In the genomic region with DNA sequence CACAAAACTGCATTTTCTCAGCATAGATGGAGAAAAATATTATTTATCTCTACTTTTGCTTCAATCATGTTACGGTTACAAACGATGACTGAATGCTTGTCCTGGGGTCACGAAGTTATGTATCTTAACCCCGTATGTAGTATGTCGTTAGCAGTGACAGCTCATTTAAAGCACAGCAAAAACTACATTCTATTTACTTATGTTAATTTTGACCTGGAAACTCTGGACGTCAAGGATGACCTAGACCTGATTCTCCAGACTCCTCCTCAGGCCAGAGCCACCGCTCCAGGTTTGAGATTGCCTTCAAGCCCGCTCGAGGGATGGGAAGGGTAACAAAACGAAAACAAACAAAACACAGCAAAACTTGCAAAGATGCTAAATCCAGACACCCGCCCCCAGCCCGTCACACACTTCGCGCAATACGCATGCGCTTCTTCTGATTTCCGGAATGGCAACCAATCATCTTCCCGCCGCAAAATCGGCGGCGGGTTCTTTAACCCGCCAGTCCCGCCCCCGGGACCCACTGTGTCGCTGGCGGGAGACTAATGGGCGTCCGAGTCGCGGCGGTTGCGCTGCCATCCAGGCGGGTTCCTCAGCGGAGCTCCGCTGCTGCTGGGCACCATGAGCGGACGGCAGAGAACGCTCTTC, we compare ENCODE assay signal across 8 mouse cellular contexts. TPM values are rescaled to one million over a fixed set of nuclear protein-coding genes. Genes with fewer than 3 reads are reported as not detected.
DNase-seq lines count a peak whose midpoint lies in the region; ATAC-seq lines count a peak whose summit lies in the region.

Fancm (plus strand) TSS at position 519 of the 648 bp plus-strand sequence.

- H3K27ac ChIP-seq in hindbrain, embryonic 14.5 days, result peak within 1 kb of the TSS; percentile 97

- H3K9me3 ChIP-seq in hindbrain, embryonic 14.5 days (ENCODE audit: control insufficient read depth, low read length), result no peaks in the 10 kb centered on the region

- H3K4me1 ChIP-seq in hindbrain, embryonic 14.5 days (replicated peaks; ENCODE audit: control insufficient read depth, insufficient read depth, low read length), result peaks cover 38% of the 10 kb centered on the region

- peak within 1 kb of the TSS; percentile 94 for H3K9ac ChIP-seq in hindbrain, embryonic 14.5 days

- peak within 1 kb of the TSS; percentile 90 for H3K4me2 ChIP-seq in hindbrain, embryonic 14.5 days (replicated peaks)

- peak; percentile 94 for DNase-seq in R1 (ENCODE audit: low read depth, low spot score)
- DNase-seq in cerebellum, postnatal 25 days, result peak; percentile 90 to 92
- DNase-seq in frontal cortex, postnatal 25 days (ENCODE audit: low spot score in 2 of 2), result peak; percentile 75 to 87
- DNase-seq in hindbrain, embryonic 14.5 days (ENCODE audit: low spot score), result peak; percentile 97
- DNase-seq in layer of hippocampus, postnatal 36 days, result peak; percentile 90 to 91
- peak; percentile 94 for DNase-seq in lung, postnatal 36 days
- DNase-seq in retina, postnatal 1 day, result peak; percentile 95
- peak; percentile 81 to 87 for DNase-seq in urinary bladder, adult 18-20 months (ENCODE audit: low spot score in 2 of 2)

- no peaks in the 10 kb centered on the region for H3K27me3 ChIP-seq in hindbrain, embryonic 14.5 days (ENCODE audit: control insufficient read depth, insufficient read depth, low read length)

- H3K36me3 ChIP-seq in hindbrain, embryonic 14.5 days (replicated peaks; ENCODE audit: control insufficient read depth, insufficient read depth), result peaks cover 3% of the 10 kb centered on the region; the same call in 1 of the 2 replicates

- ATAC-seq in hindbrain, embryonic 14.5 days (ENCODE audit: low FRiP score), result peak; percentile 58

- peak within 1 kb of the TSS; percentile 93 for H3K4me3 ChIP-seq in hindbrain, embryonic 14.5 days (replicated peaks; ENCODE audit: low read length)

- WGBS in hindbrain, embryonic 14.5 days, result 2% methylated on average over 39 of the region's 39 CpGs

RNA-seq across cellular contexts. Expression of gene Fancm, which starts in this region (rescaled TPM):
- polyA plus RNA-seq in hindbrain, embryonic 14.5 days (2014; fragmentation: Nextera tagmentation; extraction: Ambion mirVana), result 9.0 and 11.5 TPM in 2 replicates
- total RNA-seq in layer of hippocampus, postnatal 36 days (2021), result 10 to 100 TPM; 11.9 to 12.4 TPM

Comparison
In these comparisons a context has a peak if more than half of its experiments do, and no peak if none do; other contexts are left out.
1. Peak in every context shown above with its lines: DNase-seq, ATAC-seq, H3K4me3 ChIP-seq and H3K27ac ChIP-seq.